Mouse (Mus musculus): ENCODE results near the gene Lef1. TPM values are rescaled to one million over a fixed set of nuclear protein-coding genes. Genes with fewer than 3 reads are reported as not detected.

Lef1 gene
- polyA plus RNA-seq (2015; fragmentation: Nextera tagmentation; extraction: Ambion mirVana) = 8.1 and 9.8 TPM in 2 replicates

DNA sequence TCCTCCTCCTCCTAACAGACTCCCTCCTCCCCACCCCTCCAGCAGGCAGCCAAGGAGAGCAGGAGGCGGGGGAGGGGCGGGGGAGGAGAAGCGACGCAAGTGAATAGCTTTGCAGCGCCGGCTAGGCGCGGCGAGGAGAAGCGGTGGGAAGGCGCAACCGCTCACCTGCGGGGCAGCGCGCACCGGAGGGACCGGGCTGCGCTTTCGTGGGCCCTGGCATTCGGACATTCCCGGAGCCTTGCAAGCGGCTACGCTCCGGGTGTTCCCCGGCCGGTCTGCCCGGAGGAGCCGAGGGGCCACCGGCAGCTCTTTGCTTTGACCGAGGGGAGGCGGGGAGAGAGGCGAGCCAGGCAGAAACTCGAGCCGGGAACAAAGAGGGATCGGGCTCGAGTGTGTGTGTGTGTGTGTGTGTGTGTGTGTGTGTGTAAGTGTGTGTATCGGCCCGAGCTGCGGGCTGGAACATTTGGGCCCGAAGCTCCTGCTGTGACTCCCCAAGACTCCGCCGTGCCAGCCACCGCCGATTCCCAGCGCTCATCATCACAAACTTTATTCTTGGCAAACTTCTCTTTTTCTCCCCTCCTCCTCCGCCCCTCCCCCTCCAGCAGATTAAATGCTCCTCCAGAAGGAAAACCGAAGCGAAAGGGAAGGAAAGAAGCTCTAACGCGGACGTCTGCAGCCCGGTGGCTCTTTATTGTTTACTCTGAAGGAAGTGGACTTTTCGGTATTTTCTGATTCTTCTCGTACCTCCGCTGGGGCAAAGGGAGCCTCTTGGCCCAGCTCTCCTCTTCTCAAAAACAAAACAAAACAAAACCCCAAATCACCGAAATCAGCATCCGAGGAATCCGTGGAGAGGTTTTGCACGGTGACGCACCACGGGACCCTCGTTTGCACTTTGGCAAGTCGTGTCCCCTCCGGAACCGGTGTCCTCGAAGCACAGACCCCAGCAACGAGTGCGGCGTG is at the start of gene Lef1:
Lef1 (plus strand) TSS at position 281 of the 960 bp plus-strand sequence.
- Histone ChIP-seq H3K4me1 (peaks cover 52% of the 10 kb centered on the region), H3K9me3 (no peaks in the 10 kb centered on the region), H3K9ac (peak within 1 kb of the TSS; percentile 82), H3K4me2 (peak within 1 kb of the TSS; percentile 98), H3K27me3 (replicated peaks) (peaks cover 85% of the 10 kb centered on the region), H3K27ac (replicated peaks) (peak within 1 kb of the TSS; percentile 38), H3K4me3 (peak within 1 kb of the TSS; percentile 65), H3K36me3 (no peaks in the 10 kb centered on the region)
- WGBS = under 1% methylated on average over 68 of the region's 69 CpGs
- no peak; the same call in 1 of the 2 replicates for ATAC-seq (ENCODE audit: extremely low read depth, insufficient number of reproducible peaks, low FRiP score, low TSS enrichment)

DNA sequence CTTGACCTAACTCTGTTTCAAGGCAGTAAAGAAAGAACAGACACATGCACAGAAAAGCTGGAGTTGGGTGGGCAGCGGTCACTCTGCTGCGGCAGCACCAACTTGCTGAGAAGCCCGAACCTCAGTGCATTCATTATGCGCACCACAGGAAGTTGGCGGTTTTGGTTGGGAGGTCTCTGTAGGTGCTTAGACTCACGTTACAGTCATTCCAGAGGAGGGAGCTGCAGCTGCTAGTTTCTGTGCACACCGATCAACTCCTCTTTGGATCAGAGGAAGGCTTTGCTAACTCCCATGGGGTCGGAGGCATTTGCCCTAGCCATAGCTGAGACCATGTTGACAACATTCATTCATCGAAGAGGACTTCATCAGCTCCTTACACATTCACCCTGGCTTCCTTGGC is 45.3 kb upstream of the Lef1 start:
- Histone ChIP-seq H3K27ac (replicated peaks) (no peak overlapping the region), H3K4me1 (no peaks in the 10 kb centered on the region), H3K27me3 (replicated peaks) (no peaks in the 10 kb centered on the region), H3K9ac (no peak overlapping the region), H3K4me2 (no peak overlapping the region), H3K36me3 (no peaks in the 10 kb centered on the region), H3K9me3 (no peaks in the 10 kb centered on the region), H3K4me3 (no peak overlapping the region)
- ATAC-seq (ENCODE audit: extremely low read depth, insufficient number of reproducible peaks, low FRiP score, low TSS enrichment) = no peak
- 79% methylated on average over 9 of the region's 9 CpGs for WGBS

DNA sequence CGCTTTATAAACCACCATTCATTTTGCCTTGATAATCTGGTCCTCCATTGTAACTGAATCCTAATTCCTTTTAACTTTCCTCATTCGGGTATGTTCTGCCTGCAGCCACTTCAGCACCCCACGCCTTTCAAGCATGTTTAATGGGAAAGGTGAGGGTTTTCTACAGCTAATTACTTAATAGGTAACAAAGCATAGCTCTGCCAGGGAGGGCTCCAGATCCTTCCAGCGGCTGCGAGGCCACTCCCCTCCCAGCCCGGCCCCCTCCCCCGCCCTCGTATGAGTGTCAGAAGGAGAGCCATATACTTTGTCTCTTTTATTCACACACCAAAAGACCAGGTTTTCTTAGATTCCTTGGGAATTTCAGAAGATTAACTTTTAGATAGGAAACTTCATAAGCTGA is 44.1 kb upstream of the Lef1 start:
- no peak overlapping the region for H3K9ac ChIP-seq
- H3K4me3 ChIP-seq = no peak overlapping the region
- no peaks in the 10 kb centered on the region for H3K4me1 ChIP-seq
- H3K27me3 ChIP-seq (replicated peaks) = no peaks in the 10 kb centered on the region
- H3K27ac ChIP-seq (replicated peaks) = no peak overlapping the region
- no peak overlapping the region for H3K4me2 ChIP-seq
- ATAC-seq (ENCODE audit: extremely low read depth, insufficient number of reproducible peaks, low FRiP score, low TSS enrichment) = no peak
- 30% methylated on average over 8 of the region's 8 CpGs for WGBS
- H3K36me3 ChIP-seq = no peaks in the 10 kb centered on the region
- no peaks in the 10 kb centered on the region for H3K9me3 ChIP-seq

DNA sequence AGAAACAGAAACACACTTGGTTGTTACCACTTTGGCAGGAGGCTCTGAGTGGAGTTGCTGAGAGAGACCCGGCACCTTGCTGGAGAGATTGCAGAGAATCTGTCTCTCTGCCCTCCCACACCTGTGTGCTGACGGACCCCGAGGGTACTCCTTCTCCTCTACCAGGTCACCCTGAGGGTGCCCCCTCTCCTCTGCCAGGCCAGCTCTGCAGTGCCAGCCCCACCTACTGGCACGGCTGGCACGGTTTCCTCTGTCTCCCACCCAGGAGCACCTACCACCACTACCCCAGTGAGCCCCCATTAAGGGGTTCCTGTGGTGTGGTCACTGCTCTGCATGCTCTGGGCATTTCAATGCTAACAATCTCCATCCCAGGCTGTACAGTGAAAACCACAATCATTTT is 42.3 kb upstream of the Lef1 start:
- H3K27ac ChIP-seq (replicated peaks) = no peak overlapping the region
- H3K4me2 ChIP-seq = no peak overlapping the region
- no peak for ATAC-seq (ENCODE audit: extremely low read depth, insufficient number of reproducible peaks, low FRiP score, low TSS enrichment)
- H3K36me3 ChIP-seq = no peaks in the 10 kb centered on the region
- H3K4me1 ChIP-seq = no peaks in the 10 kb centered on the region
- no peaks in the 10 kb centered on the region for H3K9me3 ChIP-seq
- 80% methylated on average over 5 of the region's 5 CpGs for WGBS
- H3K4me3 ChIP-seq = no peak overlapping the region
- no peaks in the 10 kb centered on the region for H3K27me3 ChIP-seq (replicated peaks)
- H3K9ac ChIP-seq = no peak overlapping the region

DNA sequence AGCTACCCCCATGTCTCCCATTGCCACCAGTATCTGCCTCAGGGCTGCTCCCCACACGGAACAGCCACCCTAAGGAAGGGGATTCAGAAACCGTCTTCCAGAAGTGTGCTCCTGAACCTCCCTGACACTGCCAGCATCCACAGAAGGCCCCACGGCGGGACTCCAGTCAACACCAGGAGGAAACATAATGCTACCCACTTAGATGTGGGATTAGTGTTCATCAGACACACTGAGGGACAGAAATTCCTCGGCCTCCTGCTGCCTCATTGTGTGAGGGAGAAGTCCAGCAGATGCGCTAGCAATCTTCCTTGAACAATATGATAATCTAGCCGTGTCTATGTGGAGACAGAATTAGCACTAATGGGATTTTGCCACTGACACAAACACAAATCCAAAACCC is 40.1 kb upstream of the Lef1 start:
- H3K9me3 ChIP-seq = no peaks in the 10 kb centered on the region
- H3K4me3 ChIP-seq = no peak overlapping the region
- no peaks in the 10 kb centered on the region for H3K27me3 ChIP-seq (replicated peaks)
- H3K27ac ChIP-seq (replicated peaks) = no peak overlapping the region
- no peaks in the 10 kb centered on the region for H3K4me1 ChIP-seq
- no peak overlapping the region for H3K9ac ChIP-seq
- no peak overlapping the region for H3K4me2 ChIP-seq
- ATAC-seq (ENCODE audit: extremely low read depth, insufficient number of reproducible peaks, low FRiP score, low TSS enrichment) = no peak
- no peaks in the 10 kb centered on the region for H3K36me3 ChIP-seq
- WGBS = 53% methylated on average over 7 of the region's 7 CpGs

DNA sequence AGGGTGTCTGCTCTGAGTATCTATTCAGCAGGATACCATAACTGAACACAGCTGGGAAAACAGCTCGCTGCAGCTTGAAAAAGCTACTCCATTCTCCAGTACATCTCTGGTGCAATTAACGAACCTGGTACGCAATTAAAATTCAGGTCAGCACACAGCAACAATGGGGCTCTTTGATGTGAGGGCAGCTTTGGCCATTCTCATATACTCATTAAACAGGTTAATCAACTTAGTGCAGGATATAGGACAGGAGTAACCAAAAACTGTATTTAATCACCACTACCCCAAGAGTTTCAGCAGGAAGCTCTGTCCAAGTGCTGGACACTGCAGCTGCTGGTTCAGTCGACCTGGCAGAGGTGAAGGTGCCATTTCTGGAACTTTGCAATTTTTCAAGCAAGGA is 37.6 kb upstream of the Lef1 start:
- H3K27ac ChIP-seq (replicated peaks) = no peak overlapping the region
- no peaks in the 10 kb centered on the region for H3K9me3 ChIP-seq
- no peaks in the 10 kb centered on the region for H3K27me3 ChIP-seq (replicated peaks)
- no peaks in the 10 kb centered on the region for H3K4me1 ChIP-seq
- H3K4me2 ChIP-seq = no peak overlapping the region
- WGBS = 67% methylated on average over 4 of the region's 4 CpGs
- no peak overlapping the region for H3K4me3 ChIP-seq
- H3K9ac ChIP-seq = no peak overlapping the region
- no peaks in the 10 kb centered on the region for H3K36me3 ChIP-seq
- no peak for ATAC-seq (ENCODE audit: extremely low read depth, insufficient number of reproducible peaks, low FRiP score, low TSS enrichment)

DNA sequence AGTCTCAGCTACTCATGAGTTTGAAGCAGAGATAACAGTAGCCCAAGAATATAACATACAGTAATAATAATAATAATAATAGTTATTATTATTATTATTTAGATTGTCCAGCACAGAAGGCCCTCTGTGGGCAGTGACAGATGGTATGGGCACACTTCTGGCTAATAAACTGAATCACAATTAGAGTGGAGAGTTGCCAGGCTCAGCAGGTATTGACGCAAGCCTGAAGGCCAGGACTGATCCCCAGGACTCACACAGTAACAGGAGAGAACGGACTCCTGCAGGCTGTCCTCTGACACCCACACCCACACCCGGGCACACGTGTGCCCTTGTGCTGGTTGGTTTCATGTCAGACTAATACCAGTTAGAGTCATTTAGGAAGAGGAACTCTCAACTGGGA is 36.3 kb upstream of the Lef1 start:
- 87% methylated on average over 4 of the region's 4 CpGs for WGBS
- H3K27me3 ChIP-seq (replicated peaks) = no peaks in the 10 kb centered on the region

DNA sequence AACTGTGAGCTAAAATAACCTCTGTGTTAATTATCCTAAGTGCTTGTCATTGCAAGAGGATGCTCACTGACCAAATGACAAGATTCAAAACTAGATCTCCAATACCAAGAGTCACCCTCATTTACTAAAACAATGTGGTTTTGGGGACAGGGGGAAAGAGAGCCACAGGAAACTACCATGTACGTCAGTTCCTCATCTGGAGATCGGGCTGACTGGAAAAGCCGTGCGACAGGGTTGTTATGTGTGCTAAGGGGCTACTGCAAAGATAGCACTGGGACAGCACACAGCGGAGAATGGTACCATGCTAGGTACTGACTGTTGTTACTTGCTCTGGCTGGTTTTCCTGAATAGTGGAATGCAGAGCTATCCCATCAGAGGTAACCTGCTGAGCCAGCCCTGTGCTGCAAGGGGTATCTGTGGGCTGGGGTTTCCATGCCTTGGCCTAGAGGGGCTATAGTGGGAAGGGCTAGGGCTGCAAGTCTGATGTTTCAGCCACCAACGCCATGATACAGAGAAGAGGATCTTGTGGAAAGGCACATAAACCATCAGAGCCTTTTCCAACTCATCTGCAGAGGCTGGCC is 32.1 kb upstream of the Lef1 start:
- no peaks in the 10 kb centered on the region for H3K27me3 ChIP-seq (replicated peaks)
- no peaks in the 10 kb centered on the region for H3K36me3 ChIP-seq
- H3K4me1 ChIP-seq = no peaks in the 10 kb centered on the region
- H3K4me3 ChIP-seq = no peak overlapping the region
- WGBS = 78% methylated on average over 6 of the region's 6 CpGs
- H3K27ac ChIP-seq (replicated peaks) = no peak overlapping the region
- no peak overlapping the region for H3K4me2 ChIP-seq
- no peaks in the 10 kb centered on the region for H3K9me3 ChIP-seq
- H3K9ac ChIP-seq = no peak overlapping the region
- no peak for ATAC-seq (ENCODE audit: extremely low read depth, insufficient number of reproducible peaks, low FRiP score, low TSS enrichment)

More for the DNA sequence above, 36.3 kb upstream of the Lef1 start:
- Histone ChIP-seq H3K36me3 (no peaks in the 10 kb centered on the region), H3K27ac (replicated peaks) (no peak overlapping the region), H3K9me3 (no peaks in the 10 kb centered on the region), H3K4me2 (no peak overlapping the region), H3K4me3 (no peak overlapping the region), H3K4me1 (no peaks in the 10 kb centered on the region), H3K9ac (no peak overlapping the region)
- no peak for ATAC-seq (ENCODE audit: extremely low read depth, insufficient number of reproducible peaks, low FRiP score, low TSS enrichment)

DNA sequence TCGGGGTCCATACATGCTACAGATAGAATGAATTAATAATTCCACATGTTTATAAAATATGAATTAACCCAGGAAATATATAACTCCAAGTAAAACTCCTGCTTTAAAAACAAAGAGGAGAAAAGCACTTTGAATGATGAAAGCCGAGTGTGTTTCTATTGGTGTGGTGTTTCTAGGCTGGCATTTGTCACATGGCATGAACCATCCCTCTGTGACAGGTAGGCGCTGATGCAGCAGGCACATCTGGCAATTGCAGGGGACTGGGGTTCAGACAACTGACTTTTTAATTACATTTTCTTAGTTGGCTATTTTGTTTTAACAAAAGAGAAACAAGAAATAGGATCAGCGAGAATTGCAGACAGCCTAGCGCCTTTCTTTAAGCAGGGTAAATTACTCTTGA is 31.6 kb upstream of the Lef1 start:
- no peak overlapping the region for H3K27ac ChIP-seq (replicated peaks)
- no peak for ATAC-seq (ENCODE audit: extremely low read depth, insufficient number of reproducible peaks, low FRiP score, low TSS enrichment)
- H3K4me3 ChIP-seq = no peak overlapping the region
- 0 out of 2 replicates have a peak, but pooled peaks cover under 1% of the 10 kb centered on the region for H3K27me3 ChIP-seq (replicated peaks)
- H3K9me3 ChIP-seq = no peaks in the 10 kb centered on the region
- no peaks in the 10 kb centered on the region for H3K36me3 ChIP-seq
- H3K4me1 ChIP-seq = no peaks in the 10 kb centered on the region
- 75% methylated on average over 5 of the region's 5 CpGs for WGBS
- no peak overlapping the region for H3K4me2 ChIP-seq
- no peak overlapping the region for H3K9ac ChIP-seq

DNA sequence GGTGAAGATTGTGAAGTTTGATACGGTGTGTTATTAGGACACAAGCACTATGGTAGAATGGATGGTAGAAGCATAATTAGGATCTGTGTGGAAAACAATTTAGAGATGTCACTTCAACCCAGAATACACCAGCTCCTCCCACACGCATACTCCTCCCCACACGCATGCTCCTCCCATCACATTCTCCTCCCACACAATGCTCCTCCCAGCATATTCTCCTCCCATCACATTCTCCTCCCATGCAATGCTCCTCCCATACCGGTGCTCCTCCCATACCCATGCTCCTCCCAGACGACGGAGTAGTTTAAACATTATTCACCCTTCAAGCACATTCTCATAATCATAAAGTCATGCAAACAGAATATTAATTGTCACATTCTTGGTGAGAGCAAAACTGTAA is 26.5 kb upstream of the Lef1 start:
- no peak overlapping the region for H3K27ac ChIP-seq (replicated peaks)
- H3K4me2 ChIP-seq = no peak overlapping the region
- no peaks in the 10 kb centered on the region for H3K9me3 ChIP-seq
- no peak for ATAC-seq (ENCODE audit: extremely low read depth, insufficient number of reproducible peaks, low FRiP score, low TSS enrichment)
- no peak overlapping the region for H3K9ac ChIP-seq
- H3K4me1 ChIP-seq = peaks cover 4% of the 10 kb centered on the region
- 71% methylated on average over 6 of the region's 6 CpGs for WGBS
- no peak overlapping the region for H3K4me3 ChIP-seq
- H3K36me3 ChIP-seq = no peaks in the 10 kb centered on the region
- peaks cover 9% of the 10 kb centered on the region; the same call in 1 of the 2 replicates for H3K27me3 ChIP-seq (replicated peaks)

DNA sequence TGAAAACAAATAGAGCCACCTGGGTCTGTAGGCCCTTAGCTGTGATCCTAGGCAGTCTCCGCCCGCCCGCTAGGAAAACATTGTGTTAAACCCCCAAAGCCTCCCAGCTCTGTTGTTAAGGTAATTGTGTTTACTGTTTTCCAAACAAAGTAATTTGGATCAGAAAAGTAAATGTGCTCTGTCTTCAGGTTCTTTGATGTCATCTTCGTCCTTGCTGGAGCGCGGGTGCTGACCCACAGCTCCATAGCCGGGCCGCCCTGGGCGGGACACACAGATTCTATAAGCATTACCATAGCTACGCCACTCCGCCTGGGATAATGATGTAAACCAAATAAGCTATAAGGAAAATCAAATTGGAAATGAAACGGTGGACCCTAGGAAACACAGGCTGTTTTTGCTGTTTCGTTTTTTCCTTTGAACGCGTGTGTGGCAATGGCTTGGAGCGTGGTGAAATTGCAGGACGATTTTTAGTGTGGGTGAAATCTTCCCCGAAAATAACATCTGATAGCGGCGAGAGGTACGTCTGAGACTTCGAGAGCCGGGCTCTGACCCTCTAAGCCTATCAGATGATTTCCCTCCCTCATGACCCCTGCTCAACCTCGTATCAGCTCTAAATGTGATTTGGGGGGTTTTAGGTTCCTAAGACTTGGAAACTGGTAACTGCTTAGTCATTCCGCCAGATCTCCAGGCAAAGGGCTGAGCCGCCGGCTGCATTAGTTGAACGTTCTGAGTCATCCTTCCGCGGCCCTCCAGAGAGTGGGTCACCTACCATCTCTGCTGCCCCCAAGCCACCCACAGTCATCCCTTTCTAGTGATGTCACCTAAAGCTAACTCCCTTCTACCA is 25.3 kb upstream of the Lef1 start:
- Histone ChIP-seq H3K4me3 (peak overlapping the region; percentile 53), H3K36me3 (no peaks in the 10 kb centered on the region), H3K27me3 (replicated peaks) (peaks cover 9% of the 10 kb centered on the region; the same call in 1 of the 2 replicates), H3K27ac (replicated peaks) (no peak overlapping the region), H3K9me3 (no peaks in the 10 kb centered on the region), H3K4me2 (peak overlapping the region; percentile 82), H3K9ac (peak overlapping the region; percentile 71), H3K4me1 (peaks cover 12% of the 10 kb centered on the region)
- WGBS = 10% methylated on average over 30 of the region's 30 CpGs
- no peak for ATAC-seq (ENCODE audit: extremely low read depth, insufficient number of reproducible peaks, low FRiP score, low TSS enrichment)

Measured in heart, embryonic 13.5 days (tissue).